Mouse (Mus musculus) liver, embryonic 14.5 days (tissue): ENCODE data around the gene Pum2. TPM values are rescaled to one million over a fixed set of nuclear protein-coding genes. Genes with fewer than 3 reads are reported as not detected.
A peak's percentile ranks its signal among the peaks of the same experiment; 100 is the strongest.
"Not testable (repeated sequence)": the region's sequence is repeated elsewhere in the genome, so short reads cannot be mapped to it uniquely, and the experiment has no call there.

ENCODE experiments used
- ATAC-seq: fragments of 200-750 bp; cut with Nextera tagmentation; 2 replicates; pipeline ENCODE4 v1.8.0; 2017; ENCODE audit warnings: moderate number of reproducible peaks, mild to moderate bottlenecking, moderate library complexity; ENCODE audit not compliant: insufficient read depth
- DNase-seq, 3 experiments: peaks; one replicate each; pipeline ENCODE4 v3.0.0-alpha.2; 2012 to 2013; ENCODE audit warnings: low read depth in 3 of 3, low spot score in 3 of 3
- H3K27ac ChIP-seq: fragments of 300-500 bp; sonication (generic); 2 replicates; pipeline ENCODE4 v1.5.1; 2014; ENCODE audit warnings: moderate library complexity, mild to moderate bottlenecking, control low read depth, inconsistent platforms
- H3K27me3 ChIP-seq: fragments of 300-500 bp; sonication (generic); 2 replicates; pipeline ENCODE4 v1.6.1; 2014; ENCODE audit warnings: mild to moderate bottlenecking, low read length, moderate library complexity; ENCODE audit not compliant: control insufficient read depth, insufficient read depth
- H3K36me3 ChIP-seq: fragments of 300-500 bp; sonication (generic); replicated peaks from 2 replicates; pipeline ENCODE4 v1.6.1; 2014; ENCODE audit warnings: low read depth; ENCODE audit not compliant: control insufficient read depth, insufficient read depth
- H3K4me1 ChIP-seq, 2 experiments: fragments of 200-500 bp in 1 of 2; fragments of 300-500 bp in 1 of 2; sonication (generic) in 1 of 2; replicated peaks; 2 replicates each; pipeline ENCODE4 v1.6.1; 2012 to 2014; ENCODE audit warnings: antibody characterized with exemption in 1 of 2, inconsistent platforms in 1 of 2, low read length in 1 of 2; ENCODE audit not compliant: control insufficient read depth in 2 of 2, insufficient read depth in 2 of 2
- H3K4me2 ChIP-seq: fragments of 300-500 bp; sonication (generic); 2 replicates; pipeline ENCODE4 v1.6.1; 2014; ENCODE audit warnings: low read depth, mild to moderate bottlenecking, control low read depth, moderate library complexity
- H3K4me3 ChIP-seq, 2 experiments: fragments of 200-500 bp in 1 of 2; fragments of 300-500 bp in 1 of 2; sonication (generic) in 1 of 2; 2 replicates each; pipeline ENCODE4 v1.5.1; 2012 to 2014; ENCODE audit warnings: low read depth in 2 of 2, low read length in 2 of 2, mild to moderate bottlenecking in 2 of 2, control low read depth in 1 of 2, inconsistent platforms in 1 of 2, moderate library complexity in 1 of 2; ENCODE audit not compliant: insufficient read depth in 1 of 2
- H3K9ac ChIP-seq: fragments of 300-500 bp; sonication (generic); replicated peaks from 2 replicates; pipeline ENCODE4 v1.6.1; 2014; ENCODE audit warnings: mild to moderate bottlenecking, control low read depth, moderate library complexity
- H3K9me3 ChIP-seq: fragments of 300-500 bp; sonication (generic); 2 replicates; pipeline ENCODE4 v1.6.1; 2016; ENCODE audit warnings: low read length, mixed read lengths; ENCODE audit not compliant: control insufficient read depth
- CTCF ChIP-seq: IDR thresholded peaks from 2 replicates; pipeline ENCODE4 v1.5.1; 2016; ENCODE audit warnings: antibody characterized with exemption, low read depth, control low read depth
- EP300 ChIP-seq: IDR thresholded peaks from 2 replicates; pipeline ENCODE4 v1.6.1; 2016; ENCODE audit warnings: antibody characterized with exemption, low read depth
- WGBS: fragments of 180-500 bp; shearing (Covaris S2); extraction: QIAGEN DNeasy Blood & Tissue Kit; methylation state at CpG from one replicate; pipeline ENCODE4 v1.1.7; 2014; ENCODE audit not compliant: insufficient replicate concordance; 5-methylcytosine and 5-hydroxymethylcytosine counted together
- polyA plus RNA-seq, 2 experiments: library from polyadenylated mRNA; depleted of rRNA in 1 of 2; stranded (reverse) in 1 of 2; unstranded in 1 of 2; fragments of >200 nt; fragmentation: Nextera tagmentation in 1 of 2; extraction: Ambion mirVana in 1 of 2; gene quantifications; 2 replicates each; pipeline versions ENCODE4 v1.2.1 to v1.2.3; 2012 to 2014

Gene Pum2
- polyA plus RNA-seq, 2 experiments = 18.4 to 20.6 TPM

DNA sequence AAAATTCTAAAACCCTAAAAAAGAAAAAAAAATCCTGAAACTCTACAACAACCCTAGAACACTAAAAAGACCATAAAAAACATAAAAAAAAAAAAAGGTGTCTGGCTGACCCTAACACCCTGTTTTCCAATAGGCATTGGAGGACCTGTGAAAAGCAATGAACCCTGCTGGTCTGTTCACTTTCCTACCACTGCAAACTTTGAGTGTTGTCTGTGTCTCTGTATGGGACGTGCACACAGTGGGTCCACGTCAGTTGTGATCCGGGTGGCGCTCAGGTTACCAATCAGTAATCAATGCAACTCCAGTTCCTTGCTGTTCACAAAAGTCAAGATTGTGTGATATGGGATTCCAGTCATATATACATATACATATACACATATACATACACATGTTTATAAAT is 38.4 kb upstream of the Pum2 start:
- TF ChIP-seq EP300 (no peak), CTCF (no peak)
- H3K27me3 ChIP-seq = no peaks in the 10 kb centered on the region
- peaks cover 0 to 2% of the 10 kb centered on the region in 2 experiments; a peak in 1 of 4 replicates for H3K4me1 ChIP-seq
- ATAC-seq = no peak
- H3K9me3 ChIP-seq = no peaks in the 10 kb centered on the region
- H3K36me3 ChIP-seq = no peaks in the 10 kb centered on the region
- H3K27ac ChIP-seq = no peak overlapping the region
- no peak overlapping the region for H3K9ac ChIP-seq
- 91% methylated on average over 4 of the region's 4 CpGs for WGBS
- H3K4me3 ChIP-seq = no peak overlapping the region
- no peak overlapping the region for H3K4me2 ChIP-seq
- DNase-seq = no peak

GRCm38 (mm10) chr12:8636945-8637344 is 37.0 kb upstream of the Pum2 start:
- Histone ChIP-seq H3K4me1 (peaks cover 0 to 2% of the 10 kb centered on the region in 2 experiments; a peak in 1 of 4 replicates), H3K27me3 (no peaks in the 10 kb centered on the region), H3K9me3 (no peaks in the 10 kb centered on the region), H3K4me3 (no peak overlapping the region), H3K27ac (no peak overlapping the region), H3K9ac (no peak overlapping the region), H3K36me3 (no peaks in the 10 kb centered on the region), H3K4me2 (no peak overlapping the region)
- ATAC-seq = no peak
- WGBS = 72% methylated on average over 14 of the region's 14 CpGs
- TF ChIP-seq CTCF (no peak), EP300 (no peak)
- DNase-seq = no peak

GRCm38 (mm10) chr12:8638411-8639087 is 35.4 kb upstream of the Pum2 start:
- not testable (repeated sequence) for H3K27ac ChIP-seq, H3K36me3 ChIP-seq, H3K9ac ChIP-seq, H3K9me3 ChIP-seq, H3K27me3 ChIP-seq, H3K4me1 ChIP-seq
- H3K4me2 ChIP-seq = peak overlapping the region; percentile 39
- WGBS = 57% methylated on average over 10 of the region's 10 CpGs
- TF ChIP-seq CTCF = peak; percentile 97
- H3K4me3 ChIP-seq = 0 out of 4 replicates have a peak overlapping the region, but pooled peaks of 1 of the 2 experiments have one; percentile 14
- peak; percentile 7; the same call in 1 of the 2 replicates for ATAC-seq
- DNase-seq = peak; percentile 68 to 75 (median 69)

DNA sequence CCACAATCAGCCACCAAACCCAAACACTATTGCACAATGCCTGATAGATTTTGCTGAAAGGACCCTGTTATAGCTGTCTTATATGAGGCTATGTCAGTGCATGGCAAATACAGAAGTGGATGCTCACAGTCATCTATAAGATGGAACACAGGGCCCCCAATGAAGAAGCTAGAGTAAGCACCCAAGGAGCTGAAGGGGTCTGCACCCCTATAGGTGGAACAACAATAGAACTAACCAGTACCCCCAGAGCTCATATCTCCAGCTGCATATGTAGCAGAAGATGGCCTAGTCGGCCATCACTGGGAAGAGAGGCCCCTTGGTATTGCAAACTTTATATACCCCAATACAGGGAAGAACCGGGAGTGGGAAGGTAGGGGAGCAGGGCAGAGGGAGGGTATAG is 33.7 kb upstream of the Pum2 start:
- 0% methylated on average over 2 of the region's 2 CpGs for WGBS
- ATAC-seq, H3K27me3 ChIP-seq, DNase-seq, H3K27ac ChIP-seq, H3K9me3 ChIP-seq, H3K36me3 ChIP-seq, H3K4me1 ChIP-seq: not testable (repeated sequence)
- H3K4me3 ChIP-seq = peak overlapping the region; percentile 32 to 96; a peak in 3 of 4 replicates
- peak overlapping the region; percentile 28; the same call in 1 of the 2 replicates for H3K9ac ChIP-seq
- peak overlapping the region; percentile 88 for H3K4me2 ChIP-seq

DNA sequence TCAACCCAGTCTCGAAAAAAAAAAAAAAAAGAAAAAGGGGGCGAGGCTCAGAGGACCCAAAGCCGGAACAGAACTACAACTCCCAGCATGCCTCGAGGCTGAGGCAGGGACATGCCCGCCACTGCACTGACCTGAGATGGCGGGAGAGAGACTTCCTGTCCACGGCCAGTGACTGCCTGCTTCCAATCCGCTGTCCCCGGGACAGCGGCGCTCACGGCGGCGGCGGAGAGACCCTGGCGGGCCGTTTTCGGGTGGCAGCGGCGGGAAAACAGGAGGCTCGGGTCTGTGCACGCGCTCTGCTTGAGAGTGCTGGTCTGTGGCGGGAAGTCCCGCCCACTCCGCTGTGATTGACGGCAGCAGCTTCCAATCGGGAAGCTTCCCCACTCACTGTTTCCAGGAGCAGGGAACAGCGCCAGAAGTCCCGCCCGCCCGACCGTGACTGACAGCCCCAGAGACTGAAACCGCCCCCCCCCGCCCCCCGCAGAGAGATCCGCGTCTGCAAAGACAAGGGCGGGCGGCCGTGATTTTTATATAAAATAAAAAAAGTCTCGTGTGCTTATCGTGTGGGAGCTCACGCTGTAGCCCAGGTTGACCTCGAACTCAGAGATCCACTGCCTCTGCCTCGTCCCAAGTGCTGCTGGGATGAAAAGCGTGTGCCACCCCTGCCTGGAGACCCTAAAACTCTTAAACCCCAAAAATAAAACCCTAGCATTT is 33.1 kb upstream of the Pum2 start:
- Histone ChIP-seq H3K9me3 (no peaks in the 10 kb centered on the region), H3K36me3 (no peaks in the 10 kb centered on the region), H3K4me2 (peak overlapping the region; percentile 88), H3K27ac (peak overlapping the region; percentile 76), H3K27me3 (no peaks in the 10 kb centered on the region), H3K4me3 (peak overlapping the region; percentile 79 to 96), H3K4me1 (peaks cover 0 to 2% of the 10 kb centered on the region in 2 experiments; a peak in 1 of 4 replicates), H3K9ac (peak overlapping the region; percentile 92)
- WGBS = under 1% methylated on average over 47 of the region's 47 CpGs
- no peak for TF ChIP-seq CTCF
- no peak for TF ChIP-seq EP300
- DNase-seq (peak; percentile 87 to 89 (median 88)), ATAC-seq (peak; percentile 97)
